Mouse (Mus musculus) liver, embryonic 12.5 days (tissue): ENCODE results near the gene Lysmd2. TPM values are rescaled to one million over a fixed set of nuclear protein-coding genes. Genes with fewer than 3 reads are reported as not detected.
"Not testable (repeated sequence)": the region's sequence is repeated elsewhere in the genome, so short reads cannot be mapped to it uniquely, and the experiment has no call there.

ENCODE experiments used
- ATAC-seq: fragments of 200-750 bp; cut with Nextera tagmentation; 2 replicates; pipeline ENCODE4 v1.8.0; 2017; ENCODE audit warnings: moderate number of reproducible peaks, mild to moderate bottlenecking, moderate library complexity
- H3K27ac ChIP-seq: fragments of 300-500 bp; sonication (generic); 2 replicates; pipeline ENCODE4 v1.5.1; 2016; ENCODE audit warnings: mild to moderate bottlenecking
- H3K27me3 ChIP-seq: fragments of 300-500 bp; sonication (generic); replicated peaks from 2 replicates; pipeline ENCODE4 v1.6.1; 2016; ENCODE audit warnings: mild to moderate bottlenecking, moderate library complexity
- H3K36me3 ChIP-seq: fragments of 300-500 bp; sonication (generic); 2 replicates; pipeline ENCODE4 v1.6.1; 2016; ENCODE audit warnings: mild to moderate bottlenecking, moderate library complexity
- H3K4me1 ChIP-seq: fragments of 300-500 bp; sonication (generic); 2 replicates; pipeline ENCODE4 v1.6.1; 2016
- H3K4me2 ChIP-seq: fragments of 300-500 bp; sonication (generic); 2 replicates; pipeline ENCODE4 v1.6.1; 2016; ENCODE audit warnings: mild to moderate bottlenecking, moderate library complexity
- H3K4me3 ChIP-seq: fragments of 300-500 bp; sonication (generic); 2 replicates; pipeline ENCODE4 v1.5.1; 2016; ENCODE audit warnings: mild to moderate bottlenecking, moderate library complexity
- H3K9ac ChIP-seq: fragments of 300-500 bp; sonication (generic); 2 replicates; pipeline ENCODE4 v1.6.1; 2016; ENCODE audit warnings: mild to moderate bottlenecking, moderate library complexity
- H3K9me3 ChIP-seq: fragments of 300-500 bp; sonication (generic); replicated peaks from 2 replicates; pipeline ENCODE4 v1.6.1; 2016; ENCODE audit warnings: mild to moderate bottlenecking, moderate library complexity
- WGBS: fragments of 180-500 bp; shearing (Covaris S2); methylation state at CpG from one replicate; pipeline ENCODE4 v1.1.7; 2016; ENCODE audit not compliant: insufficient replicate concordance; 5-methylcytosine and 5-hydroxymethylcytosine counted together
- polyA plus RNA-seq: library from polyadenylated mRNA; unstranded; fragments of >200 nt; fragmentation: Nextera tagmentation; extraction: Ambion mirVana; gene quantifications from 2 replicates; pipeline ENCODE4 v1.2.1, GENCODE M21; 2016

Gene Lysmd2
- polyA plus RNA-seq, 1 experiment from 2014 or later: 6.4 TPM

- Histone ChIP-seq H3K4me3 (no peak overlapping the region), H3K4me1 (no peaks in the 10 kb centered on the region; the same call in 1 of the 2 replicates), H3K27ac (no peak overlapping the region), H3K9ac (no peak overlapping the region), H3K36me3 (no peaks in the 10 kb centered on the region), H3K4me2 (no peak overlapping the region), H3K9me3 (no peaks in the 10 kb centered on the region), H3K27me3 (no peaks in the 10 kb centered on the region)
- no peak for ATAC-seq
- WGBS: 77% methylated on average over 8 of the region's 8 CpGs
These were observed 8.1 kb downstream of the Lysmd2 start for GRCm38 (mm10) chr9:75633603-75634002.

GRCm38 (mm10) chr9:75634226-75634625, 8.7 kb downstream of the Lysmd2 start:
- 70% methylated on average over 4 of the region's 4 CpGs for WGBS
- ATAC-seq: no peak
- H3K9me3 ChIP-seq: no peaks in the 10 kb centered on the region

DNA sequence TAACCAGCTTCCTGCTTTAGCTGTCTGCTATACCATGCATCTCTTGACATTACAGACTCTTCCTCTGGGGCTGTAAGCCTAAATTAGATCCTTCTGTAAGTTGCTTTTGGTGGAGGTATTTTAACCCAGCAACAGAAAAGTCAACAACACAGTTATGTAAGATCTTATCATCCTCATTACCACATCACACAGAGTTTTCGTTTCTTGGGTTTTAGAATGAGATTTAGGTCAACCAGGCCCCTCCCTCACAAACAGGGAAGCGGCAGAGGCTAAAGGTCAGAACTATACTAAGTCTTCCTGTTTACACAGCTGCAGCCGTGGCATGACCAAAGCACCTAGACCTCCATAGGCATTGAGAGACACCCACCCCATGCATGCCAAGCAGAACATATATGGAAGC, 19.9 kb downstream of the Lysmd2 start:
- 37% methylated on average over 3 of the region's 3 CpGs for WGBS
- ATAC-seq: peak; percentile 63
- no peaks in the 10 kb centered on the region for H3K36me3 ChIP-seq

More at GRCm38 (mm10) chr9:75634226-75634625, 8.7 kb downstream of the Lysmd2 start:
- Histone ChIP-seq H3K27ac (no peak overlapping the region), H3K36me3 (no peaks in the 10 kb centered on the region), H3K4me1 (no peaks in the 10 kb centered on the region; the same call in 1 of the 2 replicates), H3K4me2 (no peak overlapping the region), H3K27me3 (no peaks in the 10 kb centered on the region), H3K4me3 (no peak overlapping the region), H3K9ac (no peak overlapping the region)

DNA sequence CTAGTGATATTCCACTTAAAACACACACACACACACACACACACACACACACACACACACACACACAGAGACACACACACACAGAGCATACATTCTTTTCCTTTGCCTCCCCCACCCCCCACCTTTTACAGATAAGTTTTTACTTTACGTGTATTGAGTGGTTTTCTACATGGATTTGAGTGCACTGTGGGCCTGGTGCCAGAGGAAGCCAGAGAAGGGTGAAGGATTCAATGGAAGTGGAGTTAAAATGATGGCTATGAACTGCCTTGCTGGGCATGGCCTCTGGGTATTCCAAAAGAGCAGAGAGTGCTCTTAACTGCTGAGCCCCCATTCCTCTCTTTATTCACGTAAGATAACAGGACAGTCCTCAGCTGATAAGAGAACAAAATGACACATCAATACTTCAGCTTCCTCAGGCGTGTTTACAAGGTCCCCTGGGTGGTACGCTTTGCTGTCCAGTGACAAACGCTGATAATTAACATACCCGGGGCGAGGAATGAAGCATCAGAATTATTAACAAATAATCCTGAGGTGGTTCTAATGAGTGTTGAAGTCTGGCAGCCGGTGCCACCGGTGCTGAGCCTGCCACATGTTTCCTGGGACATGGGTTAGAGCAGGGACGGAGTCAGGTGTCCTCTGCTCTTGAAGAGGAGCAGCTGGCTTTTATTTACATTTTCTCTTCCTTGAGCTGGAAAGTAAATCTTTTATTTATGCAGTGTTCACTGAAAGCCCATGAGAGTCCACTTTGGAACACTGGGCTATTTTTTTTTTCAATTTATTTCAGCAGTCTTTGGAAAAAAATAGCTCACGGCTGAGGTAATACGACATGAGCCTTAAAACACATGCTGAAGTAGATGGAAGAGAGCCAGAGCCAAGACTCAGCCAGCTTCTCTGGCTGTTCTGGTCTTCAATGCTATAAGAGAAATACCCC, 28.7 kb downstream of the Lysmd2 start:
- peaks cover 8% of the 10 kb centered on the region for H3K4me1 ChIP-seq
- H3K27me3 ChIP-seq: no peaks in the 10 kb centered on the region
- no peaks in the 10 kb centered on the region for H3K36me3 ChIP-seq
- no peak overlapping the region for H3K4me3 ChIP-seq
- H3K4me2 ChIP-seq: no peak overlapping the region
- H3K9me3 ChIP-seq: no peaks in the 10 kb centered on the region
- peak; percentile 32; the same call in 1 of the 2 replicates for ATAC-seq
- no peak overlapping the region for H3K27ac ChIP-seq
- no peak overlapping the region for H3K9ac ChIP-seq
- 39% methylated on average over 12 of the region's 12 CpGs for WGBS

More for the DNA sequence above, 19.9 kb downstream of the Lysmd2 start:
- H3K9ac ChIP-seq: no peak overlapping the region
- H3K4me3 ChIP-seq: no peak overlapping the region
- no peak overlapping the region for H3K27ac ChIP-seq
- no peaks in the 10 kb centered on the region; the same call in 1 of the 2 replicates for H3K4me1 ChIP-seq
- H3K4me2 ChIP-seq: no peak overlapping the region
- H3K27me3 ChIP-seq: no peaks in the 10 kb centered on the region
- no peaks in the 10 kb centered on the region for H3K9me3 ChIP-seq

DNA sequence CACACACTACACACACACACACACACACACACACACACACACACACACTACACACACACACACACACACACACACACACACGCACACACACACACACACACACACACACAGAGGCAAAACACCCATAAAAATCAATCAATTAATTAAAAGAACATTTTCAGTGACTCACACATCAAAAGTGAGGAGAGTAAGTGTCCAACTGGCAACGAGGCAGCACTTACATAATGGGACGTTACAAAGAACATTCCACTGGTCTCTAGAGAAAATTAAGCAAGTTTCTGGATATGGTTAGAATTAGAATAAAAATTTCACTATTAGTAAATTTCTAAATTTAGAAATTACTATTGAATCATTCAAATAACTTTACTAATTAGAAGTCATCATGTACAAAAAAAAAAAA, 30.9 kb downstream of the Lysmd2 start:
- not testable (repeated sequence) for H3K27ac ChIP-seq, H3K36me3 ChIP-seq, H3K4me1 ChIP-seq, H3K9me3 ChIP-seq, ATAC-seq, H3K27me3 ChIP-seq, H3K4me2 ChIP-seq, H3K9ac ChIP-seq, H3K4me3 ChIP-seq
- 59% methylated on average over 3 of the region's 3 CpGs for WGBS

DNA sequence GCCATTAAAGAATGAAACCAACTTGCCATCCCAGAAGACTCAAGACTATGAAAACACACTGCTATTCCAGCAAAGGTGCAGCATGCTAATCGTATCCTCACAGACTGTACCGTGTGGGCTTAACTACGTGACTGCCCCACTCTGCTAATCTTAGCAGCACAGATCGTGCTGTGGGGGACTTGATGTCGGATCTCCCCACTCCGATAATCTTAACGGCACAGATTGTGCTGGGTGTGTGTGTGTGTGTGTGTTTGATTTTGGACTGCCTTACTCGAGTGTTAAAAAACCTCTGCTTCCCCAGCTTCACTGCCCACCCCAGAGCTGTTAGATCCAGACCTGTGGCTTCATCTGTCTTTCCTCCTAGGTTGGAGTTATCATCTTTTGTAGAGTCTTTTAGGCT, 35.4 kb downstream of the Lysmd2 start:
- H3K4me2 ChIP-seq: no peak overlapping the region
- H3K4me1 ChIP-seq: no peaks in the 10 kb centered on the region
- no peaks in the 10 kb centered on the region for H3K36me3 ChIP-seq
- 47% methylated on average over 8 of the region's 8 CpGs for WGBS
- H3K9ac ChIP-seq: no peak overlapping the region
- no peak overlapping the region for H3K27ac ChIP-seq
- ATAC-seq: no peak
- H3K9me3 ChIP-seq: no peaks in the 10 kb centered on the region
- H3K27me3 ChIP-seq: no peaks in the 10 kb centered on the region
- no peak overlapping the region for H3K4me3 ChIP-seq

GRCm38 (mm10) chr9:75665364-75665763, 39.8 kb downstream of the Lysmd2 start:
- ATAC-seq: no peak
- WGBS: 73% methylated on average over 6 of the region's 6 CpGs
- Histone ChIP-seq H3K4me1 (no peaks in the 10 kb centered on the region), H3K27ac (no peak overlapping the region), H3K4me2 (no peak overlapping the region), H3K4me3 (no peak overlapping the region), H3K9ac (no peak overlapping the region), H3K9me3 (no peaks in the 10 kb centered on the region), H3K27me3 (no peaks in the 10 kb centered on the region), H3K36me3 (no peaks in the 10 kb centered on the region)

- no peaks in the 10 kb centered on the region for H3K27me3 ChIP-seq
These were observed 41.1 kb downstream of the Lysmd2 start for GRCm38 (mm10) chr9:75666612-75667011.

DNA sequence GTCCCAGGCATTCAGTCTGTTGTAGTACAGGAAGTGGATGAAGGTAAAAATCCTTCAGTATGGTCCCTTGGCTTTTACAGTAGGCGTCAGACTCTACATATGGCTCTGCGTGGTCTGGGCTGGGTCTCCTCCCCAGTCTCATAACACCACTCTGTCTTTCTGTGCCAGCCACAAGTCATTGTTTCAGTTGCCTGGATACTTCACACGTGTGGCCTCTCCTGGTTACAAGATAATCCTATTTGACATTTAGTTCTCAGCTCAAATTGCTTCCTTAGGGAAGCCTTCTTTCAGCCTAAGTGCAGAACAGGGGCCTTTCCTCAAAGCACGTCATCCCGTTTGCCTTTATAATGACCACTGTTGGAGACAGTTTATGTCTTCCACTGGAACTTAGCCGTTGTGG, 47.2 kb downstream of the Lysmd2 start:
- no peaks in the 10 kb centered on the region for H3K27me3 ChIP-seq
- no peaks in the 10 kb centered on the region for H3K4me1 ChIP-seq
- H3K9me3 ChIP-seq: no peaks in the 10 kb centered on the region
- 61% methylated on average over 6 of the region's 6 CpGs for WGBS
- no peak overlapping the region for H3K9ac ChIP-seq
- no peak overlapping the region for H3K4me3 ChIP-seq
- no peaks in the 10 kb centered on the region for H3K36me3 ChIP-seq
- H3K4me2 ChIP-seq: no peak overlapping the region
- no peak for ATAC-seq
- H3K27ac ChIP-seq: no peak overlapping the region

More at GRCm38 (mm10) chr9:75666612-75667011, 41.1 kb downstream of the Lysmd2 start:
- no peaks in the 10 kb centered on the region for H3K36me3 ChIP-seq
- no peak overlapping the region for H3K4me2 ChIP-seq
- no peak for ATAC-seq
- no peaks in the 10 kb centered on the region for H3K9me3 ChIP-seq
- no peak overlapping the region for H3K4me3 ChIP-seq
- H3K4me1 ChIP-seq: no peaks in the 10 kb centered on the region
- 46% methylated on average over 5 of the region's 5 CpGs for WGBS
- no peak overlapping the region for H3K9ac ChIP-seq
- no peak overlapping the region for H3K27ac ChIP-seq

DNA sequence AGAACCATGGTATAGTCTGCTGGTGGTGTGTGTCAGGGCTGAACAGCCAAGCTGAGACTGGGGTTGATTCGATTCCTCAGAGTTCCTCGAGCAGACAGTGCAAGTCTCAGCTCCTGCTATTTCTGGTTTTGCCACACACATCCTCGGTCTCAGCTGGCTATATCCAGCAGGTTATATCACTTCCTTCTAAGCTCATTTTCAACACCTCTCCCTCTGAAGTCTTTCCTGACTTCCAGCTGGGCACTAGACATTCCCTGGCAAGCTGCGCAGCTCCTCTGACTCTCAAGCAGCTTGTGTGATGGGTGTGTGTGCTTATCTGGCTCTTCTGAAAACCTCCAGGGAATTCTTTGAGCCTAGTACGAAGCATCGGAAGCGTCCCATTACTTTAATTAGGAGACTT, 50.7 kb downstream of the Lysmd2 start:
- no peak for ATAC-seq

GRCm38 (mm10) chr9:75678341-75678740, 52.8 kb downstream of the Lysmd2 start:
- H3K9ac ChIP-seq: no peak overlapping the region
- no peak overlapping the region for H3K4me3 ChIP-seq
- H3K4me1 ChIP-seq: no peaks in the 10 kb centered on the region
- H3K9me3 ChIP-seq: no peaks in the 10 kb centered on the region
- H3K36me3 ChIP-seq: no peaks in the 10 kb centered on the region
- no peak overlapping the region for H3K4me2 ChIP-seq
- peaks cover under 1% of the 10 kb centered on the region; the same call in 1 of the 2 replicates for H3K27me3 ChIP-seq
- no peak for ATAC-seq
- H3K27ac ChIP-seq: no peak overlapping the region
- WGBS: 76% methylated on average over 7 of the region's 7 CpGs

More for the DNA sequence above, 50.7 kb downstream of the Lysmd2 start:
- Histone ChIP-seq H3K9me3 (no peaks in the 10 kb centered on the region), H3K27me3 (no peaks in the 10 kb centered on the region), H3K4me3 (no peak overlapping the region), H3K4me1 (no peaks in the 10 kb centered on the region), H3K36me3 (no peaks in the 10 kb centered on the region), H3K4me2 (no peak overlapping the region), H3K9ac (no peak overlapping the region), H3K27ac (no peak overlapping the region)
- WGBS: 61% methylated on average over 7 of the region's 7 CpGs

- Histone ChIP-seq H3K4me3 (no peak overlapping the region), H3K36me3 (no peaks in the 10 kb centered on the region), H3K4me1 (no peaks in the 10 kb centered on the region; the same call in 1 of the 2 replicates), H3K27me3 (peaks cover 8% of the 10 kb centered on the region), H3K9ac (no peak overlapping the region), H3K27ac (no peak overlapping the region), H3K4me2 (no peak overlapping the region), H3K9me3 (no peaks in the 10 kb centered on the region)
- WGBS: 55% methylated on average over 4 of the region's 4 CpGs
- no peak for ATAC-seq
These were observed 54.1 kb downstream of the Lysmd2 start for GRCm38 (mm10) chr9:75679629-75680028.
